Mouse (Mus musculus): ENCODE measurements around the gene Pip5k1c.

GRCm38 (mm10) chr10:81327959-81328358, 35.2 kb downstream of the Pip5k1c start:
- no peak for TF ChIP-seq HCFC1 (IDR thresholded peaks at IDR 0.05; ENCODE audit: borderline replicate concordance, insufficient read depth, low read length)
- no peak for TF ChIP-seq MAFK (IDR thresholded peaks at IDR 0.05; ENCODE audit: insufficient read depth, low read depth, low read length)
- TF ChIP-seq CHD2 (IDR thresholded peaks at IDR 0.05; ENCODE audit: low read depth, low read length): no peak
